Mouse (Mus musculus): ENCODE measurements around the gene Cav1.

Cav1 gene

GRCm38 (mm10) chr6:17317167-17317524 lies 11.0 kb downstream of the Cav1 start:
- no peak for DNase-seq (ENCODE audit: low read depth, low spot score)

GRCm38 (mm10) chr6:17317944-17318343 lies 11.8 kb downstream of the Cav1 start:
- DNase-seq (ENCODE audit: low read depth, low spot score) = no peak

GRCm38 (mm10) chr6:17321976-17322375 lies 15.8 kb downstream of the Cav1 start:
- DNase-seq (ENCODE audit: low read depth, low spot score) = no peak

- no peak for DNase-seq (ENCODE audit: low read depth, low spot score)
Observed at GRCm38 (mm10) chr6:17327216-17327615, 21.1 kb downstream of the Cav1 start.

- no peak for DNase-seq (ENCODE audit: low read depth, low spot score)
Observed at GRCm38 (mm10) chr6:17329801-17330200, 23.7 kb downstream of the Cav1 start.

- no peak for DNase-seq (ENCODE audit: low read depth, low spot score)
Observed at GRCm38 (mm10) chr6:17337724-17338123, 31.6 kb downstream of the Cav1 start.

GRCm38 (mm10) chr6:17340406-17340805 lies 34.3 kb downstream of the Cav1 start:
- no peak for DNase-seq (ENCODE audit: low read depth, low spot score)

GRCm38 (mm10) chr6:17348011-17348410 lies 41.9 kb downstream of the Cav1 start:
- no peak for DNase-seq (ENCODE audit: low read depth, low spot score)

- no peak for DNase-seq (ENCODE audit: low read depth, low spot score)
Observed at GRCm38 (mm10) chr6:17350803-17351202, 44.7 kb downstream of the Cav1 start.

- peak; percentile 46 for DNase-seq (ENCODE audit: low read depth, low spot score)
Observed at GRCm38 (mm10) chr6:17358896-17359690, 53.0 kb downstream of the Cav1 start.

GRCm38 (mm10) chr6:17362771-17363170 lies 56.6 kb downstream of the Cav1 start:
- no peak for DNase-seq (ENCODE audit: low read depth, low spot score)

- DNase-seq (ENCODE audit: low read depth, low spot score) = no peak
Observed at GRCm38 (mm10) chr6:17363446-17364179, 57.5 kb downstream of the Cav1 start.

- no peak for DNase-seq (ENCODE audit: low read depth, low spot score)
Observed at GRCm38 (mm10) chr6:17374326-17374725, 68.2 kb downstream of the Cav1 start.

GRCm38 (mm10) chr6:17377371-17377770 lies 71.2 kb downstream of the Cav1 start:
- no peak for DNase-seq (ENCODE audit: low read depth, low spot score)

GRCm38 (mm10) chr6:17380102-17380501 lies 74.0 kb downstream of the Cav1 start:
- DNase-seq (ENCODE audit: low read depth, low spot score) = no peak

- DNase-seq (ENCODE audit: low read depth, low spot score) = no peak
Observed at GRCm38 (mm10) chr6:17381690-17382089, 75.6 kb downstream of the Cav1 start.

GRCm38 (mm10) chr6:17385531-17385930 lies 79.4 kb downstream of the Cav1 start:
- DNase-seq (ENCODE audit: low read depth, low spot score) = no peak

GRCm38 (mm10) chr6:17387991-17388710 lies 82.0 kb downstream of the Cav1 start:
- no peak for DNase-seq (ENCODE audit: low read depth, low spot score)

All from ZHBTc4 (cell line).